Mouse (Mus musculus): ENCODE results near the gene Crabp2. TPM values are rescaled to one million over a fixed set of nuclear protein-coding genes. Genes with fewer than 3 reads are reported as not detected.

The Crabp2 gene
- polyA plus RNA-seq, 1 experiment from 2014 or later = 50.7 TPM

DNA sequence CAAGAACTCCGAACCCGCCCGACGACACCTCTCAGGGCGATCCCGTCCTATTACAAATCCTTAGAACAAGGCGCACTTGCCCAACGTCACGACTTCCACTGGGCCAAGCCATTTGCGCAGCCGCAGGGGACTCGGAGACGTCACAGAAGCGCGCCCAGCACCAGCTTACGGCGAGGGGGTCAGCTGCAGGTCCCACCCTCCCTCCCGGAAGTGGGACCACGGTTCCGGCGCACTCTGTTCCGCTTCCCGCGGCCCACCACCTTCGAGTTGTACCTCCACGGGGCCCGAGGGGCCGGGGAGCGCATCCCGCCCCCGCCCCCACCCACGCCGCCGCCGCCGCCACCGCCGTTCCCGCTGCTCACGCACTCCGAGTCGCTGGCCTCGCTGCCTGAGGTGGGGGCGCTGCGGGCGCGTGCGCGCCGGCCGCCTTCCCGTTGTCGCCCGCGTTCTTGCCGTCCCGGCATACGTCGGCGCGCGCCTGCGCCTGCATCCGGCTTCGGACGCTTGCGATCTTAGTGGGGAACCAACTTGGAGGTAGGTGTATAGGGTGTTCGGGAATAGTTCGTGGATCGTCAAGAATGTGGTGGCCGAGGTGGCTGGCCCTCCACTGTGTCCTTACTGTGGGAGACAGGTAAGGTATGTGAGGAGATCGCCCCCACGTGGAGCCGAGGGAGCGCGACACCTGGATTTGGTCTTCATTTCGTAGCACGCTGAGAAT is 18.2 kb upstream of the Crabp2 start, which contains the start of the genes Isg20l2 and Rrnad1:
Gene Isg20l2 (plus strand): TSS at position 237 of the 718 bp plus-strand sequence.
Gene Rrnad1 (minus strand): TSS at position 640 of the 718 bp plus-strand sequence.
- peak; percentile 97 for ATAC-seq (ENCODE audit: low FRiP score, low read depth)
- Histone ChIP-seq H3K4me1 (replicated peaks) (peaks cover 49% of the 10 kb centered on the region), H3K9me3 (no peaks in the 10 kb centered on the region), H3K36me3 (peaks cover 40% of the 10 kb centered on the region), H3K9ac (peak within 1 kb of the TSS; percentile 97), H3K27me3 (no peaks in the 10 kb centered on the region), H3K4me3 (peak within 1 kb of the TSS; percentile 97), H3K27ac (replicated peaks) (peak within 1 kb of the TSS; percentile 94), H3K4me2 (peak within 1 kb of the TSS; percentile 88)
- under 1% methylated on average over 63 of the region's 78 CpGs for WGBS

DNA sequence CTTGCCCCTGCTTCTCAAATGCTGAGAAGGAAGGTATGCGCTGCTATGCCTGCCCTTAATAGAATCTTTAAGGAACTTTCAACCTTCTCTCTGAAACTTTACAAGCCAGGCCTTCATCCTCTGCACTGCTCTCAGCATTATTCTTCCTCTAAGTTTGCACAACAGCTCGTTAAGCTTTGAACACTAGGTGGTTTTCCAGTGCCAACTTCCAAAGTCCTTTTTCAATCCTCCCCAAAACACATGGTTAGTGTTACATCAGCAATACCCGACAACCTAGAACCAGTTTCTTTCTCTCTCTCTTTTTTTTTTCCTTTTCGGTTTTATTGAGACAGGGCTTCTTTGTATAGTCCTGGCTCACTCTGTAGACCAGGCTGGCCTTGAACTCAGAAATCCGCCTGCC is 14.4 kb upstream of the Crabp2 start:
- H3K4me1 ChIP-seq (replicated peaks) = peaks cover 53% of the 10 kb centered on the region
- H3K4me2 ChIP-seq = no peak overlapping the region
- H3K27me3 ChIP-seq = no peaks in the 10 kb centered on the region
- H3K27ac ChIP-seq (replicated peaks) = no peak overlapping the region
- no peak for ATAC-seq (ENCODE audit: low FRiP score, low read depth)
- H3K4me3 ChIP-seq = no peak overlapping the region
- H3K36me3 ChIP-seq = peaks cover 32% of the 10 kb centered on the region
- H3K9ac ChIP-seq = no peak overlapping the region
- 88% methylated on average over 5 of the region's 5 CpGs for WGBS
- H3K9me3 ChIP-seq = no peaks in the 10 kb centered on the region

DNA sequence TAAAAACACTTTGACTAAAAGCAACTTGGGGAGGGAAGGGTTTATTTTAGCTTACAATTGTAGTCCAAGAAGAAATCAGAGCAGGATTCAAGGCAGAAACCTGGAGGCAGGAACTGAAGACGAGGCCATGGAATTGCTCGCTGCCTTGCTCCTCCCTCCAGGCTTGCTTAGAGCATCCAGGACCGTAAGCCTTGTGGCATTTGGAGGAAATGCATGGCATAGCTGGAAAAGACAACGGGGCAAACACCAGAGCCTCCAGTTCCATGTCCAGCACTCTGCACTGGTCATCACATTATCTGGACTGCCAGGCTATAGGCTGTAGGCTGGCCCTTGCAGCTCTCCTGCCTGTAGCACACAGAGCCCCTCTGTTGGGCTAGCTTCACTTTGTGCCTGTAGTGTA is 14.0 kb upstream of the Crabp2 start:
- H3K9me3 ChIP-seq = no peaks in the 10 kb centered on the region
- 67% methylated on average over 4 of the region's 4 CpGs for WGBS
- H3K4me3 ChIP-seq = no peak overlapping the region
- no peak overlapping the region for H3K4me2 ChIP-seq
- peaks cover 37% of the 10 kb centered on the region for H3K36me3 ChIP-seq
- H3K27ac ChIP-seq (replicated peaks) = no peak overlapping the region
- no peak for ATAC-seq (ENCODE audit: low FRiP score, low read depth)
- no peaks in the 10 kb centered on the region for H3K27me3 ChIP-seq
- H3K4me1 ChIP-seq (replicated peaks) = peaks cover 48% of the 10 kb centered on the region
- H3K9ac ChIP-seq = no peak overlapping the region

DNA sequence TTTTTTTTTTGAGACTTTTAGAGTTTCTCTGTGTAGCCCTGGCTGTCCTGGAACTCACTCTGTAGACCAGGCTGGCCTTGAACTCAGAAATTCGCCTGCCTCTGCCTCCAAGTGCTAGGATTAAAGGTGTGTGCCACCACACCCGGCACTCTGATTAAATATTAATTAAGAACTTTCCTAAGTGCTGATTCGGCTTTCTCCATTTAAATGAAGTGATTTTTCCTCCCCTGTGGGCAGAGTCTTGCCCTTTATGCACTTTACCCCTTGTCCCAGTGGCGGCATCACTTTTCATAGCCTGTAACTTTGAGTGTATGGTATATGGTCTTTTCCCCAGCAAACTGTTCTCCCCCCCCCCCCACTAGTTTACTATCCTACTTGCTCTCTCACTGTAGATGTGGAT is 13.3 kb upstream of the Crabp2 start:
- H3K27me3 ChIP-seq = no peaks in the 10 kb centered on the region
- no peak overlapping the region for H3K27ac ChIP-seq (replicated peaks)
- no peak for ATAC-seq (ENCODE audit: low FRiP score, low read depth)
- WGBS = 87% methylated on average over 4 of the region's 4 CpGs
- H3K9me3 ChIP-seq = no peaks in the 10 kb centered on the region
- peaks cover 44% of the 10 kb centered on the region for H3K36me3 ChIP-seq
- H3K4me3 ChIP-seq = no peak overlapping the region
- H3K4me2 ChIP-seq = no peak overlapping the region
- peaks cover 46% of the 10 kb centered on the region for H3K4me1 ChIP-seq (replicated peaks)
- no peak overlapping the region for H3K9ac ChIP-seq

DNA sequence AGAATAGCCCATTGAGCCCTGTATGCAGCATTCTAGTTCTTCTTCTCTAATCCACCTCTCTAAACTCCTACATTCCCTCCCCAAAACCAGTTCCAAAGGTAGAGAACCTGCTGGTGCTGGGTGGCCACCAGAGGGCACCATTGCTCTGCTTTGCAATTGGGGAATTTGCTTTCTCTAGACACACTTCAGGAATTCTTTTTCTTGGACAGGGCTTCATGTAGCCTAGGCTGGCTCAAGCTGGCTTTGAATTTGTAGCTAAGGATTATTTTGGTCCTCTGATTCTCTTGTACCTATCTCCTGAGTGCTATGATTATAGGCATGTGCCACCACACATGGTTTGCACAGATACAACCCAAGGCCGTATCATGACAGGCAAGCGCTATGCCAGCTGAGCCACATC is 12.7 kb upstream of the Crabp2 start:
- Histone ChIP-seq H3K4me2 (no peak overlapping the region), H3K4me1 (replicated peaks) (peaks cover 45% of the 10 kb centered on the region), H3K9me3 (no peaks in the 10 kb centered on the region), H3K27me3 (no peaks in the 10 kb centered on the region), H3K9ac (no peak overlapping the region), H3K4me3 (no peak overlapping the region), H3K27ac (replicated peaks) (no peak overlapping the region), H3K36me3 (peaks cover 48% of the 10 kb centered on the region)
- ATAC-seq (ENCODE audit: low FRiP score, low read depth) = peak; percentile 47; the same call in 1 of the 2 replicates
- 89% methylated on average over 2 of the region's 2 CpGs for WGBS

DNA sequence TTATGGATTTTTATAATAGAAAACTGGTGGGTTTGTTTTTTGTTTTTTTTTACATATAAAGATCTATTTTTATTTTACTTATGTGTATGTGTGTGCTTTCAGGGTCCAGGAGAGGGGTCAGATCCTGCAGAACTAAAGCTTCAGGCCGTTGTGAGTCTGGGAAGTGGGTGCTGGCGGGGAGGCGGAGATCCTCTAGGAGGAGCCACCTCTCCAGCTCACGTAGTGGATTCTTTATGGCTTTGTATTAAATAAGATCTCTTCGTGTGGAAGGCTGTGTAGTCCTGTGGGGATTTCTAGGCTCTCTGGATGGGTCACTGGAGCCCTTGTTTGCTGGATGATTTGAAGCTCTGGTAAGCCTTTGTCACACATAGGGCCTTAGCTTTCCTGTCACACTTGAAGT is 7.9 kb upstream of the Crabp2 start:
- no peak for ATAC-seq (ENCODE audit: low FRiP score, low read depth)
- WGBS = 59% methylated on average over 5 of the region's 5 CpGs

DNA sequence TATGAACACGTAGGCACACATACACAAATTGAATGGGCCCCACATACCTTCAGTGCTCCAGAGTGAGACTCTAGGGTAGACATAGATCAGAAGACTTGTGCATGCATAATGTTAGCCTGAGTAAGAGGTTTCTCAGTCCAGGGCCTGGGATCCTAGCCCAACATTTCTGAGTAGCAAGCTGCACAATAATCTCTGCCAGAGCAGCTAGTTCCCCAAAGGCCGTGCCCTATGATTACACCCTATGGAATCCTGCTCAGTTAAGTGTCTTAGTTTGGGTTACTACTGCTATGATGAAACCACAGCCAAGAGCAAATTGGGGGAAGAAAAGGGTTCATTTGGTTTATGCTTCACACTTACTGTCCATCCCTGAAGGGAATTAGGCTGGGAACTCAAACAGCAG is 6.0 kb upstream of the Crabp2 start:
- Histone ChIP-seq H3K36me3 (peaks cover 36% of the 10 kb centered on the region), H3K27me3 (no peaks in the 10 kb centered on the region)

More for the DNA sequence above, 7.9 kb upstream of the Crabp2 start:
- Histone ChIP-seq H3K27me3 (no peaks in the 10 kb centered on the region), H3K27ac (replicated peaks) (no peak overlapping the region), H3K9ac (no peak overlapping the region), H3K4me2 (no peak overlapping the region), H3K4me1 (replicated peaks) (peaks cover 13% of the 10 kb centered on the region), H3K36me3 (peaks cover 36% of the 10 kb centered on the region), H3K4me3 (no peak overlapping the region), H3K9me3 (no peaks in the 10 kb centered on the region)

DNA sequence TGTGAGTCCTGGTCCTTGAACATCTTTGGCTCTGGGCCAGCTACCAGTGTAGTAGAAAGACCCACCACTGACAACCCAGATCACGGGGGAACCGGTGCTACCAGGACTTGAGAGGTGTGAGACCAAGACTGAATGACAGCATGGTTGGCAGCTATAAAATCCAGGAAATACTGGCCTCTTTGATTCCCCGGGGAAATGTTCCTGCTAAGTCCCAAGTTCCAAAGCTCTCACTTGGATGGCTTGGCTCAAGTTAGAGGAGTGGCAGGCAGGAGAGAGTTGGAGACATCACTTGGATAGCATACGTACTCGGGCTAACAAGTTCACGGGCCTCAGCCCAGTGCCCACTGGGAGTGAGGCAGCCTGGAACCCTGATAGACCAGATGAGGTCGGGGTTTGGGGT is 4.9 kb upstream of the Crabp2 start:
- H3K4me1 ChIP-seq (replicated peaks) = peaks cover 31% of the 10 kb centered on the region
- H3K27me3 ChIP-seq = no peaks in the 10 kb centered on the region
- no peak for ATAC-seq (ENCODE audit: low FRiP score, low read depth)
- H3K4me3 ChIP-seq = no peak overlapping the region
- peaks cover 33% of the 10 kb centered on the region for H3K36me3 ChIP-seq
- H3K9ac ChIP-seq = no peak overlapping the region
- H3K4me2 ChIP-seq = no peak overlapping the region
- no peaks in the 10 kb centered on the region for H3K9me3 ChIP-seq
- 85% methylated on average over 7 of the region's 7 CpGs for WGBS
- H3K27ac ChIP-seq (replicated peaks) = no peak overlapping the region

More for the DNA sequence above, 6.0 kb upstream of the Crabp2 start:
- no peak overlapping the region for H3K9ac ChIP-seq
- H3K4me3 ChIP-seq = no peak overlapping the region
- WGBS = 93% methylated on average over 2 of the region's 2 CpGs
- no peaks in the 10 kb centered on the region for H3K9me3 ChIP-seq
- ATAC-seq (ENCODE audit: low FRiP score, low read depth) = no peak
- H3K27ac ChIP-seq (replicated peaks) = no peak overlapping the region
- no peak overlapping the region for H3K4me2 ChIP-seq
- H3K4me1 ChIP-seq (replicated peaks) = peaks cover 20% of the 10 kb centered on the region

DNA sequence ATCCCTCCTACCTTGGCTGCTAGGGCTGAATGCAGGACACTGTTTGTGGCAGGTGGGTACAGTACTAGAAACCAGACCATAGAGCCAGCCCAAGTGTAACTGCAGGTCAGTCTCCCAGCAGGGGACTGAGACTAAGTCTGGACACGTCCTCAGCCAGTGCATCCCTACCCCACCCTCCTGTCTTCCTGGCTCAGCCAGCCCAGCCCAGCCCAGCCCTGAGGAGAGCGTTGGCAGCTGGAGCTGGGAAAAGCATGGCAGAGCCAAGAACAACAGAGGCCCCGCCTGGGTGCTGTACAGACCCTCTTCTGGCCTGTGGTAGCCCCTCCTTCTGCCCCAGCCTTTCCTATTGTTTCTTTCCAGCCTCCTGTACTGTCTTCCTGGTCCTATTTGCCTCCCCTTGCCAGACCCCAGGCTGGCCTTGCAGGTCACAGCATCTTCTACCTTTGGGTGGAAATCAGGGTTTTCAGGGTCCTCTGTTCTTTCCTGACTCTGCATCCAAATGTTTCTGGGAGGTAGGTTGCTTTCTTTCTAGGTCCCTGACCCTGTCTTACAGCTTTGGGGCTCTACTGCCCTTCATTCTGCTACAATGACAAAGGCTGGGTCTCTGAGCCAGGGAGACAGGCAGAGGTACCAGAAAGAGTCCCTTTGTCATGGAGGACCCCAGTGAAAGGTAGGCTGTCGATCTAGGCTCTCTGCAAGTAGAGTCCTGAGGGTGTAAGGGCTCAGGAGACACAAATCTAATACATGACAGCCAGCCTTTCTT is 3.4 kb upstream of the Crabp2 start:
- Histone ChIP-seq H3K9me3 (no peaks in the 10 kb centered on the region), H3K36me3 (peaks cover 19% of the 10 kb centered on the region), H3K4me2 (no peak overlapping the region), H3K27me3 (no peaks in the 10 kb centered on the region), H3K9ac (no peak overlapping the region), H3K4me3 (no peak overlapping the region), H3K4me1 (replicated peaks) (peaks cover 42% of the 10 kb centered on the region), H3K27ac (replicated peaks) (no peak overlapping the region)
- 10% methylated on average over 4 of the region's 4 CpGs for WGBS
- peak; percentile 61 for ATAC-seq (ENCODE audit: low FRiP score, low read depth)

DNA sequence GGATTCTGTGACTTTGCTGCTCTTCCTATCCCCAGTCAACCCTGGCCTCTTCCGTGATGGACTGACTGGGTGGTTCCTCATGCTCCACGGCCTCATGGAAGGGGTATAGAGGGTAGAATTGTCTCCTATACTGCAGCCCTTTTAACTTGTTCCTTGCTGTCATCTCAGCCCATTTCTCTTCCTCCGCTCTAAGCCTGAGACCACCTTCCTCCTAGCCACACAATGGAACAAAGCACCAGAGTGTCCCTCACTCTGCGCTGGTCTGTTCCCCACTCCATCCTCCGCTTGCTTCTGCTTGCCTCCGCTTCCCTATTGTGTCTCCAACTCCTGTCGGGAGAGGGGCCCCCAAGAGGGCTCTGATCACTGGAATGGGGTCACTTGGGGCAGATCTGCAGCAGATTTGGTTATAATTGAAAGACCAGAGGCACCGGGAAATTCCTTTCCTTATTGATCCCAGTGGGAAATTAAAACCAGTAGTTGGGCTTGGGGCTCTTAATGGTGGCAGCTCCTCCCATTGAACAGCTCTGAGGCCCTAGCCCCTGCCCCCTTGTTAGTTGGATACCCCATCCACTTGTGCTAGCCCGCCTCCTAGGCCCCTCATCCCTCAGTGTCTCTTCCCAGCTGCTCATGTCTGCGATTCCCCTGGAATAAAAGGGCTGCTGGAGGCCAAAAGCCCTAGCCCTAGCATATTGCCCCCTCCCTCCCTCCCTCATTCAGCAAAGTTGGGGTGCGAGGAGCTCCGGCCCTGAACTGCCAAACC is 2.5 kb upstream of the Crabp2 start:
- Histone ChIP-seq H3K4me3 (no peak overlapping the region), H3K27me3 (no peaks in the 10 kb centered on the region), H3K4me2 (no peak overlapping the region), H3K9me3 (no peaks in the 10 kb centered on the region), H3K36me3 (peaks cover 11% of the 10 kb centered on the region), H3K27ac (replicated peaks) (no peak overlapping the region), H3K4me1 (replicated peaks) (peaks cover 46% of the 10 kb centered on the region), H3K9ac (no peak overlapping the region)
- no peak for ATAC-seq (ENCODE audit: low FRiP score, low read depth)
- 20% methylated on average over 12 of the region's 12 CpGs for WGBS

DNA sequence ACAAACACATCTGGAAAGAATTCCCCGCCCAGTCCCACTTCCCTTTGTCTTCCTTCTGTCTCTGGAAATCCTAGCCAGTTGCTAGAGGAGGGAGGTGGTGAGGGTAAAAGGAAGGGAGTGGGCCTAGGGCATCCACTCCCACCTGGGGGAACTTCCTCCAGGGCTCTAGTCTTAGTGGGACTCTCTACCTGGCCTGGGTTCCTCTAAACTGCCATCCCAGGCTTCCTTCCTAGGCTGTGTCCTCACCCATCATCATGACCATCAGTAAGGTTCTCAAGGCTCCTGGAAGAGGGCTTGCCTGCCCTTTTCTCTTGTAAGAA is 2.0 kb upstream of the Crabp2 start:
- Histone ChIP-seq H3K4me1 (replicated peaks) (peaks cover 46% of the 10 kb centered on the region), H3K9me3 (no peaks in the 10 kb centered on the region), H3K4me2 (no peak overlapping the region), H3K27ac (replicated peaks) (no peak overlapping the region), H3K36me3 (peaks cover 6% of the 10 kb centered on the region; the same call in 1 of the 2 replicates), H3K27me3 (0 out of 2 replicates have a peak, but pooled peaks cover under 1% of the 10 kb centered on the region), H3K4me3 (no peak overlapping the region), H3K9ac (no peak overlapping the region)
- no peak for ATAC-seq (ENCODE audit: low FRiP score, low read depth)
- WGBS = 43% methylated on average over 1 of the region's 1 CpGs

Data from hindbrain, embryonic 15.5 days (tissue).